31 mouse cellular contexts compared by ENCODE assay signal in genomic region chr11:103764601-103765000, GRCm38 (mm10). TPM values are rescaled to one million over a fixed set of nuclear protein-coding genes. Genes with fewer than 3 reads are reported as not detected.
DNase-seq lines count a peak whose midpoint lies in the region; ATAC-seq and TF ChIP-seq lines count a peak whose summit lies in the region.
"Had no signal": no experiment of that assay in that cellular context is flagged by ENCODE, and none has a peak within 500 bp of the region (broad histone marks: within the 10 kb centered on the region; RNA-seq: fewer than 3 reads in every experiment).

No protein-coding gene starts in this region.

- no peak overlapping the region for H3K4me2 ChIP-seq in hindbrain, postnatal 0 days (ENCODE audit: low read depth, low read length)
- H3K4me2 ChIP-seq in neural tube, embryonic 12.5 days (replicated peaks), result 0 out of 2 replicates have a peak overlapping the region, but pooled peaks have one; percentile 18
- no peak overlapping the region for H3K4me2 ChIP-seq in neural tube, embryonic 15.5 days
- H3K4me2 ChIP-seq in midbrain, embryonic 14.5 days (ENCODE audit: low read length), result no peak overlapping the region
- H3K4me2 ChIP-seq: embryonic facial prominence, embryonic 12.5 days; heart, embryonic 12.5 days; limb, embryonic 15.5 days; liver, embryonic 13.5 days; stomach, embryonic 15.5 days had no signal

- no peaks in the 10 kb centered on the region for H3K36me3 ChIP-seq in hindbrain, embryonic 10.5 days
- no peaks in the 10 kb centered on the region for H3K36me3 ChIP-seq in hindbrain, postnatal 0 days (ENCODE audit: insufficient read depth, low read length)
- no peaks in the 10 kb centered on the region for H3K36me3 ChIP-seq in neural tube, embryonic 12.5 days
- H3K36me3 ChIP-seq in neural tube, embryonic 15.5 days, result no peaks in the 10 kb centered on the region
- H3K36me3 ChIP-seq in midbrain, embryonic 14.5 days (ENCODE audit: control insufficient read depth, insufficient read depth, low read length), result no peaks in the 10 kb centered on the region
- H3K36me3 ChIP-seq: embryonic facial prominence, embryonic 12.5 days; heart, embryonic 12.5 days; limb, embryonic 10.5 days; limb, embryonic 15.5 days; liver, embryonic 13.5 days; stomach, embryonic 15.5 days had no signal

- 45% methylated on average over 6 of the region's 6 CpGs for WGBS in hindbrain, embryonic 10.5 days
- 22% methylated on average over 6 of the region's 6 CpGs for WGBS in hindbrain, postnatal 0 days
- WGBS in neural tube, embryonic 12.5 days, result 46% methylated on average over 6 of the region's 6 CpGs
- 31% methylated on average over 6 of the region's 6 CpGs for WGBS in neural tube, embryonic 15.5 days
- WGBS in midbrain, embryonic 14.5 days, result 27% methylated on average over 6 of the region's 6 CpGs

- ATAC-seq in hindbrain, postnatal 0 days, result no peak
- no peak for ATAC-seq in neural tube, embryonic 12.5 days (ENCODE audit: low FRiP score, low read depth)
- no peak for ATAC-seq in neural tube, embryonic 15.5 days (ENCODE audit: low FRiP score)
- no peak for ATAC-seq in midbrain, embryonic 14.5 days (ENCODE audit: low FRiP score, low TSS enrichment)
- ATAC-seq: activated CD4-positive, CD25-positive, alpha-beta regulatory T cell, adult 4 months; CD4-positive, CD25-positive, alpha-beta regulatory T cell, adult 4 months had no signal

- H3K27me3 ChIP-seq in hindbrain, embryonic 10.5 days (ENCODE audit: insufficient read depth, poor library complexity, severe bottlenecking), result peaks cover 62% of the 10 kb centered on the region
- H3K27me3 ChIP-seq in hindbrain, postnatal 0 days (ENCODE audit: insufficient read depth, low read length), result no peaks in the 10 kb centered on the region; the same call in 1 of the 2 replicates
- peaks cover 10% of the 10 kb centered on the region for H3K27me3 ChIP-seq in neural tube, embryonic 12.5 days (replicated peaks)
- H3K27me3 ChIP-seq in neural tube, embryonic 15.5 days (replicated peaks), result peaks cover 19% of the 10 kb centered on the region; the same call in 1 of the 2 replicates
- H3K27me3 ChIP-seq in midbrain, embryonic 14.5 days (ENCODE audit: control insufficient read depth, insufficient read depth, low read length), result no peaks in the 10 kb centered on the region

- H3K27ac ChIP-seq in hindbrain, embryonic 10.5 days, result peak overlapping the region; percentile 76
- H3K27ac ChIP-seq in hindbrain, postnatal 0 days, result no peak overlapping the region
- H3K27ac ChIP-seq in neural tube, embryonic 12.5 days, result no peak overlapping the region
- H3K27ac ChIP-seq in neural tube, embryonic 15.5 days (replicated peaks), result no peak overlapping the region
- H3K27ac ChIP-seq in midbrain, embryonic 14.5 days (replicated peaks; ENCODE audit: low read depth, low read length), result no peak overlapping the region
- H3K27ac ChIP-seq: embryonic facial prominence, embryonic 12.5 days; gastrocnemius, adult 2 months; limb, embryonic 10.5 days; limb, embryonic 15.5 days; liver, embryonic 13.5 days; stomach, embryonic 15.5 days had no signal

- peaks cover 45% of the 10 kb centered on the region for H3K4me1 ChIP-seq in hindbrain, embryonic 10.5 days (replicated peaks)
- H3K4me1 ChIP-seq in hindbrain, postnatal 0 days (ENCODE audit: insufficient read depth, low read length), result peaks cover 6% of the 10 kb centered on the region
- peaks cover 17% of the 10 kb centered on the region for H3K4me1 ChIP-seq in neural tube, embryonic 12.5 days
- H3K4me1 ChIP-seq in neural tube, embryonic 15.5 days, result peaks cover 11% of the 10 kb centered on the region
- H3K4me1 ChIP-seq in midbrain, embryonic 14.5 days (ENCODE audit: control insufficient read depth, insufficient read depth, low read length), result peaks cover 16% of the 10 kb centered on the region; the same call in 1 of the 2 replicates
- H3K4me1 ChIP-seq: limb, embryonic 15.5 days; liver, embryonic 13.5 days; stomach, embryonic 15.5 days had no signal

- H3K9ac ChIP-seq in hindbrain, postnatal 0 days (replicated peaks; ENCODE audit: low read length), result no peak overlapping the region
- H3K9ac ChIP-seq in neural tube, embryonic 12.5 days, result no peak overlapping the region
- H3K9ac ChIP-seq in neural tube, embryonic 15.5 days (replicated peaks), result no peak overlapping the region
- no peak overlapping the region for H3K9ac ChIP-seq in midbrain, embryonic 14.5 days (replicated peaks; ENCODE audit: low read length)
- H3K9ac ChIP-seq: embryonic facial prominence, embryonic 12.5 days; heart, embryonic 12.5 days; limb, embryonic 15.5 days; liver, embryonic 13.5 days; stomach, embryonic 15.5 days had no signal

- DNase-seq in hindbrain, embryonic 10.5 days (ENCODE audit: low spot score), result no peak
- no peak for DNase-seq in hindbrain, postnatal 0 days (ENCODE audit: low spot score)
- DNase-seq in lung, postnatal 36 days, result peak; percentile 15
- no peak for DNase-seq in lung, postnatal 14 days
- DNase-seq in midbrain, embryonic 14.5 days, result peak; percentile 23
- no peak for DNase-seq in cerebellum, postnatal 36 days
- DNase-seq: adrenal gland, adult 8-10 months; cerebellum, adult 8-10 months; embryo, embryonic 11 days; gastrocnemius, adult 2 months; gastrocnemius, postnatal 36 days; heart, adult 18-20 months; heart, postnatal 4 days; kidney, adult 9 months; kidney, postnatal 10 days; layer of hippocampus, postnatal 36 days; liver, embryonic 13.5 days; right cerebral cortex, postnatal 25 days; thymus, postnatal 14 days had no signal

- no peaks in the 10 kb centered on the region for H3K9me3 ChIP-seq in hindbrain, embryonic 10.5 days
- no peaks in the 10 kb centered on the region for H3K9me3 ChIP-seq in hindbrain, postnatal 0 days (ENCODE audit: low read length)
- H3K9me3 ChIP-seq in neural tube, embryonic 12.5 days, result no peaks in the 10 kb centered on the region
- H3K9me3 ChIP-seq in neural tube, embryonic 15.5 days (replicated peaks), result no peaks in the 10 kb centered on the region
- H3K9me3 ChIP-seq in midbrain, embryonic 14.5 days (ENCODE audit: control insufficient read depth, low read length), result no peaks in the 10 kb centered on the region
- H3K9me3 ChIP-seq: heart, embryonic 12.5 days; limb, embryonic 10.5 days; limb, embryonic 15.5 days; liver, embryonic 13.5 days; stomach, embryonic 15.5 days had no signal

- no peak for TF ChIP-seq CTCF in hindbrain, postnatal 0 days (IDR thresholded peaks at IDR 0.05; ENCODE audit: low read depth)

- no peak overlapping the region for H3K4me3 ChIP-seq in hindbrain, embryonic 10.5 days
- no peak overlapping the region for H3K4me3 ChIP-seq in hindbrain, postnatal 0 days (ENCODE audit: low read length)
- no peak overlapping the region for H3K4me3 ChIP-seq in neural tube, embryonic 12.5 days
- H3K4me3 ChIP-seq in neural tube, embryonic 15.5 days (replicated peaks), result no peak overlapping the region
- no peak overlapping the region for H3K4me3 ChIP-seq in midbrain, embryonic 14.5 days (replicated peaks; ENCODE audit: low read depth, low read length)
- H3K4me3 ChIP-seq: embryonic facial prominence, embryonic 12.5 days; gastrocnemius, adult 2 months; heart, embryonic 12.5 days; limb, embryonic 10.5 days; limb, embryonic 15.5 days; liver, embryonic 13.5 days; stomach, embryonic 15.5 days had no signal

RNA-seq across cellular contexts. Expression of gene Wnt3, which starts 9.3 kb away (rescaled TPM):
- polyA plus RNA-seq in hindbrain, embryonic 10.5 days (2016; fragmentation: Nextera tagmentation; extraction: Ambion mirVana), result 11.2 and 12.3 TPM in 2 replicates
- total RNA-seq in hindbrain, postnatal 0 days (2014; rRNA removed), result 9.0 and 12.5 TPM in 2 replicates
- 11.1 and 11.6 TPM in 2 replicates for polyA plus RNA-seq in hindbrain, postnatal 0 days (2015; fragmentation: Nextera tagmentation; extraction: Ambion mirVana)
- 6.9 and 7.8 TPM in 2 replicates for polyA plus RNA-seq in neural tube, embryonic 12.5 days (2016; fragmentation: Nextera tagmentation; extraction: Ambion mirVana)
- 6.7 and 9.0 TPM in 2 replicates for polyA plus RNA-seq in neural tube, embryonic 15.5 days (2015; fragmentation: Nextera tagmentation; extraction: Ambion mirVana)
- polyA plus RNA-seq in midbrain, embryonic 14.5 days (2014; fragmentation: Nextera tagmentation; extraction: Ambion mirVana), result 14.5 and 15.0 TPM in 2 replicates
- total RNA-seq: gastrocnemius, postnatal 36 days; heart, adult 18-20 months; heart, postnatal 4 days; monocyte, adult 5-6 weeks; neutrophil, adult 5-6 weeks had no signal
- polyA plus RNA-seq: heart, postnatal 0 days had no signal

RNA-seq across cellular contexts. Expression of gene Wnt9b, which starts 15.0 kb away (rescaled TPM):
- 0.60 and 1.0 TPM in 2 replicates for polyA plus RNA-seq in hindbrain, embryonic 10.5 days (2016; fragmentation: Nextera tagmentation; extraction: Ambion mirVana)
- total RNA-seq in hindbrain, postnatal 0 days (2014; rRNA removed), result 2.6 and 2.7 TPM in 2 replicates
- polyA plus RNA-seq in hindbrain, postnatal 0 days (2015; fragmentation: Nextera tagmentation; extraction: Ambion mirVana), result 0.86 and 1.0 TPM in 2 replicates
- polyA plus RNA-seq in neural tube, embryonic 12.5 days (2016; fragmentation: Nextera tagmentation; extraction: Ambion mirVana), result 0.32 and 0.37 TPM in 2 replicates
- 0.14 and 0.18 TPM in 2 replicates for polyA plus RNA-seq in neural tube, embryonic 15.5 days (2015; fragmentation: Nextera tagmentation; extraction: Ambion mirVana)
- 0.33 and 0.78 TPM in 2 replicates for polyA plus RNA-seq in midbrain, embryonic 14.5 days (2014; fragmentation: Nextera tagmentation; extraction: Ambion mirVana)
- total RNA-seq: gastrocnemius, postnatal 36 days; monocyte, adult 5-6 weeks; neutrophil, adult 5-6 weeks had no signal
- polyA plus RNA-seq: activated CD4-positive, CD25-positive, alpha-beta regulatory T cell, adult 4 months; CD4-positive, CD25-positive, alpha-beta regulatory T cell, adult 4 months; stomach, embryonic 15.5 days had no signal

Comparison
In these comparisons a context has a peak if more than half of its experiments do, and no peak if none do; other contexts are left out.
1. DNase-seq: peak in lung, postnatal 36 days (single experiment) and midbrain, embryonic 14.5 days (single experiment); none in hindbrain, embryonic 10.5 days (single experiment), hindbrain, postnatal 0 days (single experiment), lung, postnatal 14 days (single experiment) and cerebellum, postnatal 36 days (0 of 2).